Mouse (Mus musculus): ENCODE measurements around the gene Dok3. TPM values are rescaled to one million over a fixed set of nuclear protein-coding genes. Genes with fewer than 3 reads are reported as not detected.

The Dok3 gene
- total and polyA plus RNA-seq, 2 experiments from 2014 or later = 1.1 to 4.7 TPM

DNA sequence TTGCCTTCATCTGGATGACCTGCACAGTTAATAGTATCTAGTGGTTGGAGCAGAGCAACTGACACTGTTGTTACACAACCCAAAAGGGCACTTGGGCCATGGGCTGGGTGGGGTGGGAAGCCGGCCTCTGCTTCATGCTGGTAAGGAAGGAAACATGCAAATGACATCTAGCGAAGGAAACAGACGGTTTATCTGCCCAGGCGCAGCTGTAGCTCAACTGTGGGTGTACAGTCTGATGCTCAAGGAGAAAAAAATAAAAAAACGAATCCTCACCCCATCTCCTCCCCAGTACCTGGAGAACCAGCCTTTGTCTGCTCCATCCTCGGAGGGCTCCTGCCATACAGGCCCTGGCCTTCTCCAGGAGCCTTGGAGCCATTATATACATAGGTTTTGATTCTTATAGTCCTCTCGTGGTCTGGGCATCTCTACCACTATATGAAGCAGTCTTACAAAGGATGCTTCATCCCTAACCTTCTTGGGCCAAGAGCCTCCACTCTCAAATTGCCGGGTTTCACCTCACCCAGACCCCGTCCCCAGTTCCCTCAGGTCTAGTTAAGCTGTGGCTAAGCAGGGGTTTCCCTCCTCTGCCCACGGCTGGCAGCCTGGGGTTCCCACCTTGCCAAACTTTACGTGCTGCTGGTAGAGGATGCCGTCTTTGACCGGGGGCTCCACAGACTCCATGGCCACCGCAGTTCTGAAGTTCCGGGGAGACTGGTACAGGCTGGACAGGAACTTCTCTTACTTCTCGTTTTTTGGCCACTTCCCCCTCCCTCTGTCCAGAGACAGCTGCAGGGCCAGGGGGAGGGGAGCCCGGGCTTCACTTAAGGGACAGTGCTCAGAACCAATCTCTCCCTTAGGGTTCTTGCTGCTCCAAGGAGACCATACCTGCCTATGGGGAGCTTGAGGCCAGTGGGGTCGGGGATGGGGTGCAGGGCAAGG, 993 bp downstream of the Dok3 start:
- ATAC-seq (no peak), DNase-seq (ENCODE audit: low spot score) (no peak)
- 81% methylated on average over 18 of the region's 18 CpGs for WGBS
- H3K36me3 ChIP-seq (ENCODE audit: insufficient read depth, low read length) = peaks cover 29% of the 10 kb centered on the region
- no peak overlapping the region for H3K4me3 ChIP-seq (ENCODE audit: low read length)
- no peaks in the 10 kb centered on the region for H3K4me1 ChIP-seq (ENCODE audit: insufficient read depth, low read length)
- no peak for TF ChIP-seq CTCF (IDR thresholded peaks at IDR 0.05; ENCODE audit: low read depth)
- no peak overlapping the region for H3K9ac ChIP-seq (replicated peaks; ENCODE audit: low read length)
- no peaks in the 10 kb centered on the region for H3K9me3 ChIP-seq (ENCODE audit: low read length)
- H3K27me3 ChIP-seq (ENCODE audit: insufficient read depth, low read length) = no peaks in the 10 kb centered on the region
- no peak overlapping the region for H3K27ac ChIP-seq
- no peak overlapping the region for H3K4me2 ChIP-seq (ENCODE audit: low read depth, low read length)

DNA sequence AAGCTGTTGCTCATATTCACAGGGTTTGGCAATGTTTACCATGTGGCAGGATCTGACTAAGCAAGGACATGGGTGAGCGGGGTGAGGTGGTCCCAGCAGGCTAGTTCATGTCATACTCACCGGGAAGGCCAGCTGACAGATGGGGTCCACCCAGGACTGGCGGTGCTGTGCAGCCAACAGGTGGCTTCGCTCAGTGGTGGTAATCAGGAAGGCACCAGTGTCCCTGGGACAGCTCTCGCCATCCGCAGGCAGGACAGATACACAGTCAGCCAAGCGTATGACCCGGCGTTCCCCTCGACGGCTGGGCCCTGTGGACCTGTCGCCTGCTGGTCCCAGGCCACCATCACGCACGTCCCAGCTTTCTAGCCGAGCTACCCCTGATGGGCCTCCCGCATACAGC, 1.9 kb downstream of the Dok3 start:
- Histone ChIP-seq H3K9me3 (ENCODE audit: low read length) (no peaks in the 10 kb centered on the region), H3K4me2 (ENCODE audit: low read depth, low read length) (no peak overlapping the region), H3K36me3 (ENCODE audit: insufficient read depth, low read length) (peaks cover 22% of the 10 kb centered on the region), H3K4me3 (ENCODE audit: low read length) (no peak overlapping the region), H3K4me1 (ENCODE audit: insufficient read depth, low read length) (no peaks in the 10 kb centered on the region), H3K27me3 (ENCODE audit: insufficient read depth, low read length) (no peaks in the 10 kb centered on the region), H3K27ac (no peak overlapping the region), H3K9ac (replicated peaks; ENCODE audit: low read length) (no peak overlapping the region)
- no peak for DNase-seq (ENCODE audit: low spot score)
- ATAC-seq = no peak
- no peak for TF ChIP-seq CTCF (IDR thresholded peaks at IDR 0.05; ENCODE audit: low read depth)
- WGBS = 67% methylated on average over 16 of the region's 16 CpGs

DNA sequence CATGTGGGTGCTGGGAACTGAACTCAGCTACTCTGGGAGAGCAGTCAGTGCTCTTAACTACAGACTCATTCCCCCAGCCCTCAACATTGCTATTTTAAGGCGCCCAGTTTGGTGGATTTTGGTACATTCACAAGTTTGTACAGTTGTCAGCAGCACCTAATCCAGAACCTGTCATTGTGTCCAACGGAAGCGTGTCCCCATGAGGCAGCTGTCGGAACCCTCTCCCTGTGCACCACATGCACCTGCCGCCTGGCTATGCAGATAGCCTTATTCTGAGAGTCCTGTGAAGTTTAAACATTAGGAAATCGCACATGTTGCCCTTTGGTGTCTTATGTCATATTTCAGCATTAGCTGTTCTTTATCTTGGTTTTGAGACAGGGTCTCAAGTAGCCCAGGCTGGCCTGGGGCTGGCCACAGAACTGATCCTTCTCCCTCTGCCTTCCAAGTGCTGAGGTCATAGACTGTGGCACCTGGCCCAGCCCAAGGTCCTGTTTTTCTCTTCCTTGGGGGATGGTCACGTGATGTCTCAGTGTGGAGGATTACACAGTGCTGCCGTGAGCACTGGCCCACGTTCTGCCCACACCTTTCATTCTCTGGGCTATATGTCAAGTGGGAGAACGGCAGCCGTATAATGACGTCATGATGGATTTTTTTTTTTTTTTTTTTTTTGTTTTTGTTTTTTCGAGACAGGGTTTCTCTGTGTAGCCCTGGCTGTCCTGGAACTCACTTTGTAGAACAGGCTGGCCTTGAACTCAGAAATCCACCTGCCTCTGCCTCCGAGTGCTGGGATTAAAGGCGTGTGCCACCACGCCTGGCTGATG, 3.2 kb downstream of the Dok3 start:
- H3K4me1 ChIP-seq (ENCODE audit: insufficient read depth, low read length) = no peaks in the 10 kb centered on the region
- H3K27me3 ChIP-seq (ENCODE audit: insufficient read depth, low read length) = no peaks in the 10 kb centered on the region
- WGBS = 82% methylated on average over 16 of the region's 16 CpGs
- H3K4me3 ChIP-seq (ENCODE audit: low read length) = no peak overlapping the region
- H3K9me3 ChIP-seq (ENCODE audit: low read length) = no peaks in the 10 kb centered on the region
- DNase-seq (ENCODE audit: low spot score) = no peak
- no peak overlapping the region for H3K27ac ChIP-seq
- H3K4me2 ChIP-seq (ENCODE audit: low read depth, low read length) = no peak overlapping the region
- H3K36me3 ChIP-seq (ENCODE audit: insufficient read depth, low read length) = peaks cover 12% of the 10 kb centered on the region
- TF ChIP-seq CTCF (IDR thresholded peaks at IDR 0.05; ENCODE audit: low read depth) = no peak
- no peak for ATAC-seq
- no peak overlapping the region for H3K9ac ChIP-seq (replicated peaks; ENCODE audit: low read length)

DNA sequence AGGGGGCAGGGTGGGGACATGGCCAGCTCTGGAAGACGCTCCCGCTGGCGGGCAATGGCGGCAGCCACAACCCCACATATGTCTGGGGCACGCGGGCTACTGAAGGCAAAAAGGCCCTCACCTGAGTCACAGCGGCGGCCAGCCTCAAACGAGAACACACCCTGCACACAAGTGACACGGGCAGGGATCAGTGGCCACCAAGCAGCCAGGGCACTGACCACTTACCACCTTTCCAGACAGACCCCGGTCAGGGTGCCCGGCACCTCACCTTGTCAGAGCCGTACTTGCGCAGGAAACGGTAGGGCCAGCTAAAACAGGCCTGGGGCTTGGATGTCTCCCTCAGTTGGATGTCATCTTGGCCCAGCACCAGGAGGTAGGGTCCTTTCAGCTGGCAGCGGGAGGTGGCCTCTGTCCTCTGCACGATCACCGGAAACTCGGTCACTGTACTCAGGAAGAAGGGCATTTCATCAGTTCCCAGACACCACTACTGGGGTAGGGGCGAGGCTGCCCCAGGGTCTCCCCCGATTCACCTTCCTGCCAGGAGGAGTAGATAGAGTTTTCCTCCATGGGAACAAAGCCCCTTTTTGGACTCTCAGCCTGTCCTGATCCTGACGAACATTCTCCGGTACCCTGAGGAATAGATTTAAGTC, 5.0 kb downstream of the Dok3 start:
- no peaks in the 10 kb centered on the region for H3K4me1 ChIP-seq (ENCODE audit: insufficient read depth, low read length)
- 93% methylated on average over 23 of the region's 23 CpGs for WGBS
- no peak for DNase-seq (ENCODE audit: low spot score)
- no peaks in the 10 kb centered on the region for H3K9me3 ChIP-seq (ENCODE audit: low read length)
- no peak for ATAC-seq
- H3K36me3 ChIP-seq (ENCODE audit: insufficient read depth, low read length) = no peaks in the 10 kb centered on the region
- TF ChIP-seq CTCF (IDR thresholded peaks at IDR 0.05; ENCODE audit: low read depth) = no peak
- H3K4me2 ChIP-seq (ENCODE audit: low read depth, low read length) = no peak overlapping the region
- H3K4me3 ChIP-seq (ENCODE audit: low read length) = no peak overlapping the region
- H3K27me3 ChIP-seq (ENCODE audit: insufficient read depth, low read length) = no peaks in the 10 kb centered on the region
- no peak overlapping the region for H3K9ac ChIP-seq (replicated peaks; ENCODE audit: low read length)
- H3K27ac ChIP-seq = no peak overlapping the region

DNA sequence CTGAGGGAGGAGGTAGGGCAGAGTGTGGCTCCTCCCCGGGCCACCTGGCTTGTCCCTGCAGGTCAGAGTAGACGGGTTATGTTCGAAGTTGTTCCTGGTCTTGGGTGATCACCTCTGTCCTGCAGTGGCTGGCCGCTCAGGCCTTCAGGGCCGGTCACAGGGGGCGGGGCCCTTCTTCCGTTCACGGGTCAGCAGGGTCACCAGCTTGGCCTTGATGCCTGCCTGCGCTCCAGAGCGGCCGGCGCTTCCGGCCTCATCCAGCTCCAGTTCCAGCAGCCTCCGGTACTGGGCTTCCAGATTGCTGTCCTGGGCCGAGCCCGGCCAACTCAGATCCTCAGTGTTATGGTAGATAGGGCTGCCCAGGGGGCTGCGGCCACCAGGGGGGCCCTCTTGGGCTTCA, 5.8 kb downstream of the Dok3 start:
- ATAC-seq = 0 out of 2 replicates have a peak, but pooled peaks have one; percentile 22

DNA sequence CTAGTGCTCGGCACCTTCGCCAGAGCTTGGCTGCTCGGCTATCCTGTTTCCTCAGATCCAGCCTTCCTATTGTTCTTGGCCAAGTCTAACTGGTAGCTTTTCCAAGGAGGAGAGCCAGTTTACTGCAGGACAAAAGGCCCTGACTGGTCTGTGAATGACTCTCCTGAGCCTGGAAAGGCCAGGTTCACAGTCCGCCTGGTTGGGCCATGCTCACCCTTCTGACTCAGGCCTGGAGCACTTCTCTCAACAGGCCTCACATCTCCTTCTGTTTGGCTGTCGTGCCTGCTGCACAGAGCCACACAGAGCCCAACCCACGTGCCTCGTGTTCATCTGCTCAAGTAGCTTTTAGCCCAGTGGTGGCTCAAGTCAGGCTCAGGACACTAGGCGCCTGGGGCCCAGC, 6.4 kb downstream of the Dok3 start:
- ATAC-seq (no peak), DNase-seq (ENCODE audit: low spot score) (no peak)
- no peak overlapping the region for H3K4me2 ChIP-seq (ENCODE audit: low read depth, low read length)
- H3K36me3 ChIP-seq (ENCODE audit: insufficient read depth, low read length) = no peaks in the 10 kb centered on the region
- TF ChIP-seq CTCF (IDR thresholded peaks at IDR 0.05; ENCODE audit: low read depth) = no peak
- 46% methylated on average over 8 of the region's 8 CpGs for WGBS
- no peaks in the 10 kb centered on the region for H3K9me3 ChIP-seq (ENCODE audit: low read length)
- no peak overlapping the region for H3K9ac ChIP-seq (replicated peaks; ENCODE audit: low read length)
- H3K4me1 ChIP-seq (ENCODE audit: insufficient read depth, low read length) = no peaks in the 10 kb centered on the region
- no peak overlapping the region for H3K27ac ChIP-seq
- H3K27me3 ChIP-seq (ENCODE audit: insufficient read depth, low read length) = no peaks in the 10 kb centered on the region
- no peak overlapping the region for H3K4me3 ChIP-seq (ENCODE audit: low read length)

More for the DNA sequence above, 5.8 kb downstream of the Dok3 start:
- 69% methylated on average over 17 of the region's 17 CpGs for WGBS
- Histone ChIP-seq H3K4me3 (ENCODE audit: low read length) (no peak overlapping the region), H3K9ac (replicated peaks; ENCODE audit: low read length) (no peak overlapping the region), H3K27me3 (ENCODE audit: insufficient read depth, low read length) (no peaks in the 10 kb centered on the region), H3K36me3 (ENCODE audit: insufficient read depth, low read length) (no peaks in the 10 kb centered on the region), H3K4me1 (ENCODE audit: insufficient read depth, low read length) (no peaks in the 10 kb centered on the region), H3K27ac (no peak overlapping the region), H3K4me2 (ENCODE audit: low read depth, low read length) (no peak overlapping the region), H3K9me3 (ENCODE audit: low read length) (no peaks in the 10 kb centered on the region)
- DNase-seq (ENCODE audit: low spot score) = no peak
- TF ChIP-seq CTCF (IDR thresholded peaks at IDR 0.05; ENCODE audit: low read depth) = no peak

All from hindbrain, postnatal 0 days (tissue).